ENCODE assay signal across 11 mouse cellular contexts in genomic region chr14:46317406-46318045, GRCm38 (mm10).
A peak's percentile ranks its signal among the peaks of the same experiment; 100 is the strongest.
DNase-seq lines count a peak whose midpoint lies in the region; ATAC-seq and TF ChIP-seq lines count a peak whose summit lies in the region.
"Had no signal": no experiment of that assay in that cellular context is flagged by ENCODE, and none has a peak within 500 bp of the region (broad histone marks: within the 10 kb centered on the region; RNA-seq: fewer than 3 reads in every experiment).

No protein-coding gene starts in this region.

- no peaks in the 10 kb centered on the region for H3K36me3 ChIP-seq in kidney, postnatal 0 days (ENCODE audit: insufficient read depth, low read length)

- 0 out of 2 replicates have a peak, but pooled peaks cover 2% of the 10 kb centered on the region for H3K4me1 ChIP-seq in kidney, postnatal 0 days (replicated peaks; ENCODE audit: insufficient read depth, low read length)

- H3K27me3 ChIP-seq in kidney, postnatal 0 days (ENCODE audit: insufficient read depth, low read length), result no peaks in the 10 kb centered on the region

- DNase-seq in gastrocnemius, adult 2 months, result peak; percentile 54
- no peak for DNase-seq in gastrocnemius, postnatal 4 days (ENCODE audit: low spot score in 2 of 2)
- peak; percentile 67 to 86 for DNase-seq in heart, adult 9 months (ENCODE audit: low spot score in 2 of 2)
- peak; percentile 19 for DNase-seq in kidney, postnatal 0 days (ENCODE audit: low spot score)
- DNase-seq in lung, postnatal 14 days, result peak; percentile 30
- DNase-seq in cerebellum, postnatal 36 days, result no peak
- DNase-seq in urinary bladder, postnatal 25 days (ENCODE audit: low spot score), result no peak
- no peak for DNase-seq in embryo, embryonic 9.5 days (ENCODE audit: extremely low spot score)
- DNase-seq: adrenal gland, postnatal 25 days; thymus, postnatal 4 days had no signal

- no peak overlapping the region; the same call in 1 of the 2 replicates for H3K4me3 ChIP-seq in gastrocnemius, adult 2 months
- no peak overlapping the region for H3K4me3 ChIP-seq in kidney, postnatal 0 days (replicated peaks; ENCODE audit: low read depth, low read length)

- no peak for TF ChIP-seq CTCF in gastrocnemius, adult 2 months (IDR thresholded peaks at IDR 0.05)
- TF ChIP-seq CTCF in kidney, postnatal 0 days (IDR thresholded peaks at IDR 0.05; ENCODE audit: low read depth), result no peak

- H3K27ac ChIP-seq in gastrocnemius, adult 2 months, result peak overlapping the region; percentile 71
- no peak overlapping the region for H3K27ac ChIP-seq in kidney, postnatal 0 days
- H3K27ac ChIP-seq: liver, embryonic 14.5 days had no signal

- H3K9ac ChIP-seq in kidney, postnatal 0 days (ENCODE audit: low read depth, low read length), result no peak overlapping the region
- H3K9ac ChIP-seq: liver, embryonic 14.5 days had no signal

- H3K9me3 ChIP-seq in kidney, postnatal 0 days (replicated peaks; ENCODE audit: low read length), result no peaks in the 10 kb centered on the region

- 60% methylated on average over 16 of the region's 16 CpGs for WGBS in kidney, postnatal 0 days

- no peak overlapping the region for H3K4me2 ChIP-seq in kidney, postnatal 0 days (ENCODE audit: low read length)

- intact Hi-C loops in gastrocnemius, adult 2 months (cut with DNase I), result loop anchor here (5.0 kb wide), 1 partner anchor 70 kb away; no protein-coding TSS in a partner anchor

- no peak for ATAC-seq in kidney, postnatal 0 days (replicated peaks; ENCODE audit: low FRiP score, low read depth)

Comparison
In these comparisons a context has a peak if more than half of its experiments do, and no peak if none do; other contexts are left out.
1. DNase-seq: peak in gastrocnemius, adult 2 months (single experiment), heart, adult 9 months (2 of 2), kidney, postnatal 0 days (single experiment) and lung, postnatal 14 days (single experiment); none in gastrocnemius, postnatal 4 days (0 of 2), cerebellum, postnatal 36 days (0 of 2), urinary bladder, postnatal 25 days (single experiment) and embryo, embryonic 9.5 days (single experiment).